In genomic region chr1:181210147-181210546, GRCm38 (mm10) we compare ENCODE assay signal across 8 mouse cellular contexts. TPM values are rescaled to one million over a fixed set of nuclear protein-coding genes. Genes with fewer than 3 reads are reported as not detected.
DNase-seq lines count a peak whose midpoint lies in the region; ATAC-seq and TF ChIP-seq lines count a peak whose summit lies in the region.

No protein-coding gene starts in this region.

- intact Hi-C loops in left cerebral cortex, postnatal 14 days (cut with DNase I) = no loop called here

- TF ChIP-seq EP300 in lung, postnatal 0 days (IDR thresholded peaks at IDR 0.05) = no peak

- no peak for TF ChIP-seq CTCF in lung, postnatal 0 days (IDR thresholded peaks at IDR 0.05)

- ATAC-seq in lung, postnatal 0 days = no peak
- ATAC-seq in embryonic facial prominence, embryonic 12.5 days (ENCODE audit: insufficient number of reproducible peaks, insufficient read depth, low FRiP score, low TSS enrichment) = no peak
- no peak for ATAC-seq in intestine, embryonic 15.5 days
- no peak for ATAC-seq in neural tube, embryonic 14.5 days (ENCODE audit: low read depth)

- H3K9me3 ChIP-seq in lung, postnatal 0 days (ENCODE audit: low read length) = no peaks in the 10 kb centered on the region
- no peaks in the 10 kb centered on the region for H3K9me3 ChIP-seq in embryonic facial prominence, embryonic 12.5 days
- H3K9me3 ChIP-seq in intestine, embryonic 15.5 days = no peaks in the 10 kb centered on the region
- H3K9me3 ChIP-seq in neural tube, embryonic 14.5 days (ENCODE audit: control insufficient read depth, low read length) = no peaks in the 10 kb centered on the region

- no peaks in the 10 kb centered on the region for H3K27me3 ChIP-seq in lung, postnatal 0 days (replicated peaks; ENCODE audit: insufficient read depth, low read length)
- H3K27me3 ChIP-seq in embryonic facial prominence, embryonic 12.5 days = no peaks in the 10 kb centered on the region
- H3K27me3 ChIP-seq in intestine, embryonic 15.5 days (replicated peaks) = no peaks in the 10 kb centered on the region
- H3K27me3 ChIP-seq in neural tube, embryonic 14.5 days (ENCODE audit: control insufficient read depth, insufficient read depth, low read length) = no peaks in the 10 kb centered on the region

- H3K4me1 ChIP-seq in lung, postnatal 0 days (ENCODE audit: insufficient read depth, low read depth, low read length) = no peaks in the 10 kb centered on the region; the same call in 1 of the 2 replicates
- peaks cover 15% of the 10 kb centered on the region for H3K4me1 ChIP-seq in embryonic facial prominence, embryonic 12.5 days
- H3K4me1 ChIP-seq in intestine, embryonic 15.5 days (replicated peaks) = peaks cover 5% of the 10 kb centered on the region; the same call in 1 of the 2 replicates
- peaks cover 20% of the 10 kb centered on the region for H3K4me1 ChIP-seq in neural tube, embryonic 14.5 days (ENCODE audit: control insufficient read depth, insufficient read depth, low read length)

- H3K36me3 ChIP-seq in lung, postnatal 0 days (ENCODE audit: insufficient read depth, low read length) = peaks cover 4% of the 10 kb centered on the region; the same call in 1 of the 2 replicates
- peaks cover 9% of the 10 kb centered on the region for H3K36me3 ChIP-seq in embryonic facial prominence, embryonic 12.5 days
- H3K36me3 ChIP-seq in intestine, embryonic 15.5 days = 0 out of 2 replicates have a peak, but pooled peaks cover 3% of the 10 kb centered on the region
- H3K36me3 ChIP-seq in neural tube, embryonic 14.5 days (ENCODE audit: control insufficient read depth, insufficient read depth, low read length) = no peaks in the 10 kb centered on the region; the same call in 1 of the 2 replicates

- H3K9ac ChIP-seq in lung, postnatal 0 days (replicated peaks; ENCODE audit: low read depth) = peak overlapping the region; percentile 98
- H3K9ac ChIP-seq in embryonic facial prominence, embryonic 12.5 days = peak overlapping the region; percentile 98
- H3K9ac ChIP-seq in intestine, embryonic 15.5 days = peak overlapping the region; percentile 95
- H3K9ac ChIP-seq in neural tube, embryonic 14.5 days (replicated peaks; ENCODE audit: low read depth, low read length) = peak overlapping the region; percentile 98

- peak; percentile 41 for DNase-seq in lung, postnatal 0 days (ENCODE audit: low spot score)
- no peak for DNase-seq in lung, adult 18-20 months
- DNase-seq in layer of hippocampus, postnatal 10 days (ENCODE audit: low spot score in 2 of 2) = no peak
- no peak for DNase-seq in ovary, postnatal 14 days (ENCODE audit: low spot score)
- no peak for DNase-seq in left cerebral cortex, postnatal 14 days (ENCODE audit: low spot score in 2 of 2)

- H3K4me2 ChIP-seq in lung, postnatal 0 days (replicated peaks; ENCODE audit: low read depth, low read length) = peak overlapping the region; percentile 78
- peak overlapping the region; percentile 66 for H3K4me2 ChIP-seq in embryonic facial prominence, embryonic 12.5 days (replicated peaks)
- H3K4me2 ChIP-seq in intestine, embryonic 15.5 days (replicated peaks) = peak overlapping the region; percentile 89
- peak overlapping the region; percentile 95 for H3K4me2 ChIP-seq in neural tube, embryonic 14.5 days (ENCODE audit: low read depth, low read length)

- 8% methylated on average over 4 of the region's 4 CpGs for WGBS in lung, postnatal 0 days
- WGBS in embryonic facial prominence, embryonic 12.5 days = 21% methylated on average over 4 of the region's 4 CpGs
- 7% methylated on average over 4 of the region's 4 CpGs for WGBS in intestine, embryonic 15.5 days
- WGBS in neural tube, embryonic 14.5 days = 27% methylated on average over 4 of the region's 4 CpGs

- peak overlapping the region; percentile 98 for H3K27ac ChIP-seq in lung, postnatal 0 days (ENCODE audit: low read length)
- H3K27ac ChIP-seq in embryonic facial prominence, embryonic 12.5 days = 0 out of 2 replicates have a peak overlapping the region, but pooled peaks have one; percentile 5
- no peak overlapping the region for H3K27ac ChIP-seq in intestine, embryonic 15.5 days
- H3K27ac ChIP-seq in neural tube, embryonic 14.5 days (ENCODE audit: low read depth, low read length) = no peak overlapping the region

- H3K4me3 ChIP-seq in lung, postnatal 0 days (ENCODE audit: low read depth, low read length) = peak overlapping the region; percentile 99
- peak overlapping the region; percentile 99 for H3K4me3 ChIP-seq in embryonic facial prominence, embryonic 12.5 days
- peak overlapping the region; percentile 96 for H3K4me3 ChIP-seq in intestine, embryonic 15.5 days (replicated peaks)
- H3K4me3 ChIP-seq in neural tube, embryonic 14.5 days (ENCODE audit: low read depth, low read length) = peak overlapping the region; percentile 81

RNA-seq across cellular contexts. Expression of gene Wdr26, which starts 1.7 kb away (rescaled TPM):
- 49.1 and 50.9 TPM in 2 replicates for polyA plus RNA-seq in lung, postnatal 0 days (2015; fragmentation: Nextera tagmentation; extraction: Ambion mirVana)
- polyA plus RNA-seq in embryonic facial prominence, embryonic 12.5 days (2016; fragmentation: Nextera tagmentation; extraction: Ambion mirVana) = 38.0 and 42.2 TPM in 2 replicates
- polyA plus RNA-seq in intestine, embryonic 15.5 days (2015; fragmentation: Nextera tagmentation; extraction: Ambion mirVana) = 30.2 and 33.0 TPM in 2 replicates
- polyA plus RNA-seq in neural tube, embryonic 14.5 days (2014; fragmentation: Nextera tagmentation; extraction: Ambion mirVana) = 52.0 and 53.0 TPM in 2 replicates
- 100 to 1,000 TPM; 129 to 138 TPM for total RNA-seq in layer of hippocampus, postnatal 10 days (2021)
- 100 to 1,000 TPM; 119 to 126 TPM for total RNA-seq in left cerebral cortex, postnatal 14 days (2021)

Comparison
In these comparisons a context has a peak if more than half of its experiments do, and no peak if none do; other contexts are left out.
1. H3K27ac ChIP-seq: peak in lung, postnatal 0 days (single experiment) and embryonic facial prominence, embryonic 12.5 days (single experiment); none in intestine, embryonic 15.5 days (single experiment) and neural tube, embryonic 14.5 days (single experiment).
2. Peak in every context shown above with its lines, with median percentiles within 50 percentile points of each other: H3K4me2 ChIP-seq, H3K4me3 ChIP-seq and H3K9ac ChIP-seq.